Mouse (Mus musculus) C2C12 (cell line): Measurements from ENCODE around the gene Arhgef17. TPM values are rescaled to one million over a fixed set of nuclear protein-coding genes. Genes with fewer than 3 reads are reported as not detected.

Experiments used
- H3K27me3 ChIP-seq: one replicate; pipeline ENCODE4 v1.6.1; 2011; ENCODE audit not compliant: control insufficient read depth, insufficient read depth, insufficient read length
- H3K36me3 ChIP-seq: one replicate; pipeline ENCODE4 v1.6.1; 2011; ENCODE audit not compliant: control insufficient read depth, insufficient read depth
- H3K4me3 ChIP-seq: one replicate; pipeline ENCODE4 v1.5.1; 2011; ENCODE audit warnings: mild to moderate bottlenecking, control low read depth; ENCODE audit not compliant: poor library complexity, insufficient read depth, severe bottlenecking
- H3K79me2 ChIP-seq: one replicate; pipeline ENCODE4 v1.6.1; 2011; ENCODE audit not compliant: control insufficient read depth, insufficient read depth
- H3K79me3 ChIP-seq: one replicate; pipeline ENCODE4 v1.6.1; 2011; ENCODE audit warnings: low read depth, control low read depth
- H3ac ChIP-seq: one replicate; pipeline ENCODE3; 2011; ENCODE audit warnings: low read depth; ENCODE audit not compliant: control insufficient read depth, insufficient read length
- CEBPB ChIP-seq: IDR thresholded peaks from one replicate; pipeline ENCODE4 v1.6.1; 2011; ENCODE audit warnings: low read depth, mild to moderate bottlenecking, control low read depth, moderate library complexity
- CTCF ChIP-seq: IDR thresholded peaks from one replicate; pipeline ENCODE4 v1.5.1; 2011; ENCODE audit not compliant: control insufficient read depth, insufficient read depth, insufficient read length
- FOSL1 ChIP-seq: IDR thresholded peaks from one replicate; pipeline ENCODE4 v1.8.0; 2011; ENCODE audit warnings: mild to moderate bottlenecking, low read length; ENCODE audit not compliant: poor library complexity, insufficient read depth, severe bottlenecking
- MAX ChIP-seq: IDR thresholded peaks from one replicate; pipeline ENCODE4 v1.6.1; 2011; ENCODE audit warnings: mild to moderate bottlenecking, control low read depth
- MYOD1 ChIP-seq: IDR thresholded peaks from one replicate; pipeline ENCODE4 v1.6.1; 2011; ENCODE audit warnings: low read depth; ENCODE audit not compliant: control insufficient read depth, insufficient read length
- MYOG ChIP-seq: IDR thresholded peaks from one replicate; pipeline ENCODE4 v1.6.1; 2011; ENCODE audit not compliant: control insufficient read depth, insufficient read length; ENCODE audit errors: extremely low read depth
- USF1 ChIP-seq: IDR thresholded peaks from one replicate; pipeline ENCODE4 v1.6.1; 2011; ENCODE audit warnings: low read depth, mild to moderate bottlenecking, control low read depth, moderate library complexity
- polyA plus RNA-seq: library from polyadenylated mRNA; unstranded; fragments of >200 nt; fragmentation: generic; extraction: Trizol; gene quantifications from one replicate; pipeline ENCODE4 v1.2.1, GENCODE M21; 2012; ENCODE audit warnings: missing spikeins

Arhgef17 gene
- polyA plus RNA-seq, 1 experiment: 35.4 TPM

GRCm38 (mm10) chr7:100902451-100903137, 29.3 kb downstream of the Arhgef17 start:
- no peak for TF ChIP-seq MYOG
- no peak for TF ChIP-seq CTCF
- TF ChIP-seq FOSL1: no peak
- TF ChIP-seq CEBPB: no peak
- H3K79me3 ChIP-seq: peaks cover 28% of the 10 kb centered on the region
- peaks cover 60% of the 10 kb centered on the region for H3K79me2 ChIP-seq
- no peak overlapping the region for H3ac ChIP-seq
- no peaks in the 10 kb centered on the region for H3K27me3 ChIP-seq
- no peaks in the 10 kb centered on the region for H3K36me3 ChIP-seq
- H3K4me3 ChIP-seq: no peak overlapping the region

- TF ChIP-seq CEBPB (no peak), USF1 (no peak), MAX (no peak), FOSL1 (no peak), MYOD1 (no peak), CTCF (no peak), MYOG (no peak)
- peaks cover 59% of the 10 kb centered on the region for H3K79me2 ChIP-seq
- H3K4me3 ChIP-seq: no peak overlapping the region
- no peaks in the 10 kb centered on the region for H3K27me3 ChIP-seq
- peaks cover 21% of the 10 kb centered on the region for H3K79me3 ChIP-seq
- H3K36me3 ChIP-seq: no peaks in the 10 kb centered on the region
- no peak overlapping the region for H3ac ChIP-seq
These were observed 34.1 kb downstream of the Arhgef17 start for GRCm38 (mm10) chr7:100897828-100898227.

GRCm38 (mm10) chr7:100894833-100895226, 37.1 kb downstream of the Arhgef17 start:
- Histone ChIP-seq H3K27me3 (no peaks in the 10 kb centered on the region), H3K79me3 (peaks cover 11% of the 10 kb centered on the region), H3ac (no peak overlapping the region), H3K79me2 (peaks cover 52% of the 10 kb centered on the region), H3K36me3 (no peaks in the 10 kb centered on the region), H3K4me3 (no peak overlapping the region)
- no peak for TF ChIP-seq MYOD1
- no peak for TF ChIP-seq USF1
- no peak for TF ChIP-seq MAX
- no peak for TF ChIP-seq CEBPB
- no peak for TF ChIP-seq MYOG

GRCm38 (mm10) chr7:100894057-100894832, 37.7 kb downstream of the Arhgef17 start:
- H3K79me3 ChIP-seq: peaks cover 11% of the 10 kb centered on the region
- no peak overlapping the region for H3K4me3 ChIP-seq
- H3K36me3 ChIP-seq: no peaks in the 10 kb centered on the region
- H3K79me2 ChIP-seq: peaks cover 52% of the 10 kb centered on the region
- no peak for TF ChIP-seq FOSL1
- no peak for TF ChIP-seq MYOD1
- TF ChIP-seq MAX: no peak
- TF ChIP-seq USF1: no peak
- TF ChIP-seq CEBPB: no peak
- no peak for TF ChIP-seq CTCF
- TF ChIP-seq MYOG: no peak
- no peak overlapping the region for H3ac ChIP-seq
- H3K27me3 ChIP-seq: no peaks in the 10 kb centered on the region

GRCm38 (mm10) chr7:100893249-100894056, 38.5 kb downstream of the Arhgef17 start:
- Histone ChIP-seq H3K79me2 (peaks cover 52% of the 10 kb centered on the region), H3K79me3 (peaks cover 11% of the 10 kb centered on the region), H3K27me3 (no peaks in the 10 kb centered on the region), H3K36me3 (no peaks in the 10 kb centered on the region), H3K4me3 (no peak overlapping the region), H3ac (no peak overlapping the region)
- no peak for TF ChIP-seq CTCF
- no peak for TF ChIP-seq MAX
- TF ChIP-seq FOSL1: no peak
- TF ChIP-seq USF1: no peak
- no peak for TF ChIP-seq MYOD1
- no peak for TF ChIP-seq MYOG
- no peak for TF ChIP-seq CEBPB
